Mouse (Mus musculus): ENCODE measurements around the gene Mrgprb2.

The Mrgprb2 gene

GRCm38 (mm10) chr7:48557986-48558385, at the start of gene Mrgprb2:
Gene Mrgprb2 (minus strand): TSS chr7:48558086.
- no peak for DNase-seq (ENCODE audit: low spot score in 2 of 2)
